Mouse (Mus musculus): ENCODE results near the gene Rnf11. TPM values are rescaled to one million over a fixed set of nuclear protein-coding genes. Genes with fewer than 3 reads are reported as not detected.

Gene Rnf11
- polyA plus RNA-seq, 1 experiment = 135 TPM

DNA sequence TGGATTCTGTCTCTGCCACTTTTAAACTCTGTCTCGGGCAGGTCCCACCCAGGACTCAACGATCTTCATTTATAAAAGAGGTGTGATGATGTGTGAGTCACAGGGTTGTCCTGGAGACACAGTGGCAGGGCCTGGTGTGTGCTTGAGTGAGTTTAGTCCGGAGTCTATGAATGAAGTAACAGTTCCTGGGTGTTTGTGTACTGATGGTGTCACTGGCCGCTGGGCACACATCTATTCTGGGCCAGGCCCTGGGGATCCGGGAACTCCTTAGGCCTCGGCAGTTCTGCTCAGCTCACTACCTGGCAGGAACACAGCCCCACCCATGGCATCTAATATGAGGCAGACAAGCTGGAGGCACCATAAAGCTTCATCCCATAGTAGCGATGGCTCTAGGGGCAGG lies 62.9 kb downstream of the Rnf11 start:
- no peak overlapping the region for H3K4me3 ChIP-seq (ENCODE audit: insufficient read depth, low read length)
- no peaks in the 10 kb centered on the region for H3K4me1 ChIP-seq (ENCODE audit: control insufficient read depth, insufficient read depth, low read length)
- no peak overlapping the region for H3K27ac ChIP-seq (ENCODE audit: insufficient read depth, low read length)
- TF ChIP-seq POLR2A (IDR thresholded peaks at IDR 0.05; ENCODE audit: low read depth, low read length) (no peak), CTCF (IDR thresholded peaks at IDR 0.05; ENCODE audit: borderline replicate concordance, insufficient read depth, low read length) (no peak)

DNA sequence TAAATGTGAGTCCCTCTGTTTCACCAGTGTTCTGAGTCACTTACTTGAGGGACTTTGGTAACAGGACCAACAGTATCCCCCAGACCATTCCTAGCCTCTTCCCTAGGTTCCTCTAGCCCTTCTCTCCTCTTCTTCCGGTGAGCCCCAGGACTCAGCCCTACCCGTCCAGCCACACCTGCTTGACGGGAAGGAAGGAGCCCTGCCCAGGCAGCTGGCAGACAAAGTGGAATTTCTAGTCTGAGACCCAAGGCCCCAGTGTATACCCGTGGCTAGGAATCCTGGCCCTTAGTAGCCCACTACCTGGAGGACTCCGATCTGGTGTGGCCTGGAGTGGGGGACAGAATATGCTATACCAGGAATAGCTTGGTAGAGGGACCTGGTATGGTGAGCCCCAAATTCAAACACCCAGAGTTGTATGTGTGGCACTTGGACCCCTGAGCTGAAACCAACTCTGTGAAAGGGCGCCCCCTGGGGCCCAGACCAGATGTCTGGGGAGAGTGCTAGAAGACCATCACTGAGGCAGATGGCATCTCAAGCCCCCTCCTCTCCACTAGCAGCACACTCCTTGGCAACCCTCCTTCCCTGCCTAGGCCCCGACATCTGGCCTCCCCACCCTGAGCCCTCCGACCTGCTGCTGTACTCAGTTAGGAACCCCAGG lies 64.3 kb downstream of the Rnf11 start:
- TF ChIP-seq POLR2A (IDR thresholded peaks at IDR 0.05; ENCODE audit: low read depth, low read length) (no peak), CTCF (IDR thresholded peaks at IDR 0.05; ENCODE audit: borderline replicate concordance, insufficient read depth, low read length) (no peak)
- H3K4me3 ChIP-seq (ENCODE audit: insufficient read depth, low read length) = no peak overlapping the region
- no peak overlapping the region for H3K27ac ChIP-seq (ENCODE audit: insufficient read depth, low read length)
- no peaks in the 10 kb centered on the region for H3K4me1 ChIP-seq (ENCODE audit: control insufficient read depth, insufficient read depth, low read length)

DNA sequence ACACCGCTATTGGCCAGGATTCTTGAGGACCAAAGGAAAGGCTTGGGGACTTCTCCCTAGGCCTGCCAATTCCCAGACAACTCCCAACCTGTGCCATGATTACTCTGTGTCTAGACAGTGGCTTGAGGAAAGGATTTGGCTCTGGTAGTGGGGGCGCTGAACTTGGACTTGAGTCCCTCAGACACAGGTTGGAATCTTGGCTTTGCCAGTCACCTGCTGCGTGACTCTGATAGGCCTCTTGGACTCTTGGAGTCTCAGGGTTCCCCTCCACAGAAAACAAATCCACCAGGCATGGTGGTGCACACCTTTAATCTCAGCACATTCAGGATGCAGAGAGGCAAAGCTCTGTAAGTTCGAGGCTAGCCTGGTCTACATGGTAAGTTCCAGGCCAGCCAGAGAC lies 65.0 kb downstream of the Rnf11 start:
- TF ChIP-seq POLR2A (IDR thresholded peaks at IDR 0.05; ENCODE audit: low read depth, low read length) = no peak
- no peak for TF ChIP-seq CTCF (IDR thresholded peaks at IDR 0.05; ENCODE audit: borderline replicate concordance, insufficient read depth, low read length)

DNA sequence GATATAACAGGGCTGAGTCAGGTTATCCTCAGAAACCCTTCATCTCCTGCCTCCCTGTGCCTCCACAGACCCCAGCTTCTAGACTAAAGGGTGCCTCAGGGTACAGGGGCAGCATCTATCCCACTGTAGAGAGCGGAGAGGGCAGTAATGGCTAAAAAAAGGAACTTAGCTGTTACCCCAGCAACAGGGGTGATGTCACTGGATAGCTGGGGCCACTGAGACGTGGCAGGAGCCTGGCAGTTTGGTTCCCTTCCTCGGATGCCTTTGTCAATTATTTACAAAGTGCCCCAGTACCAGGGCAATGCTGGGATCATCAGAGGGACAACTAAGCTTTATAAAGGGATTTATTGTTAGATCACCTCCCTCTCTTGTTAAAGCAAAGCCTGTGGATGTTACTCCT lies 65.5 kb downstream of the Rnf11 start:
- Histone ChIP-seq H3K27ac (ENCODE audit: insufficient read depth, low read length) (no peak overlapping the region), H3K4me3 (ENCODE audit: insufficient read depth, low read length) (no peak overlapping the region), H3K4me1 (ENCODE audit: control insufficient read depth, insufficient read depth, low read length) (no peaks in the 10 kb centered on the region)
- TF ChIP-seq CTCF (IDR thresholded peaks at IDR 0.05; ENCODE audit: borderline replicate concordance, insufficient read depth, low read length) (no peak), POLR2A (IDR thresholded peaks at IDR 0.05; ENCODE audit: low read depth, low read length) (no peak)

More for the DNA sequence above, 65.0 kb downstream of the Rnf11 start:
- no peak overlapping the region for H3K27ac ChIP-seq (ENCODE audit: insufficient read depth, low read length)
- no peak overlapping the region for H3K4me3 ChIP-seq (ENCODE audit: insufficient read depth, low read length)
- no peaks in the 10 kb centered on the region for H3K4me1 ChIP-seq (ENCODE audit: control insufficient read depth, insufficient read depth, low read length)

DNA sequence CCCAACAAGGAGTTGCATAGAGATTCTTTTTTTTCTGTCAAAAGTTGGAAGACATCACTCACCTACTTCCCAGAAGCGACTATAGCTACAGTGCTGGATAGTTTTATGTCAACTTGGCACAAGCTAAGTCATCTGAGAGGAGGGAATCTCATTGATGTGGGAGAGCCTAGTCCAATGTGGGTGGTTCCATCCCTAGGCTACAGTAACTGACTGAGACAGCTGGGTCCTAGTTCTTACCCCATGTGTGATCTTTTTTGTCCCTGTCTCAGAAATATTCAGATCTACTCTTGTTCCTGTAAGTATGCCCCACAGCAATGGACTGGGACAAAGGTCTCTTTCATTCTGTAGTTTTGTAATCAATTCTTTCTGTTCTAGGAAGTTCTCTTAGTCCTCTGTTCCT lies 66.5 kb downstream of the Rnf11 start:
- TF ChIP-seq CTCF (IDR thresholded peaks at IDR 0.05; ENCODE audit: borderline replicate concordance, insufficient read depth, low read length) (no peak), POLR2A (IDR thresholded peaks at IDR 0.05; ENCODE audit: low read depth, low read length) (no peak)
- no peak overlapping the region for H3K27ac ChIP-seq (ENCODE audit: insufficient read depth, low read length)
- H3K4me3 ChIP-seq (ENCODE audit: insufficient read depth, low read length) = no peak overlapping the region
- H3K4me1 ChIP-seq (ENCODE audit: control insufficient read depth, insufficient read depth, low read length) = no peaks in the 10 kb centered on the region

DNA sequence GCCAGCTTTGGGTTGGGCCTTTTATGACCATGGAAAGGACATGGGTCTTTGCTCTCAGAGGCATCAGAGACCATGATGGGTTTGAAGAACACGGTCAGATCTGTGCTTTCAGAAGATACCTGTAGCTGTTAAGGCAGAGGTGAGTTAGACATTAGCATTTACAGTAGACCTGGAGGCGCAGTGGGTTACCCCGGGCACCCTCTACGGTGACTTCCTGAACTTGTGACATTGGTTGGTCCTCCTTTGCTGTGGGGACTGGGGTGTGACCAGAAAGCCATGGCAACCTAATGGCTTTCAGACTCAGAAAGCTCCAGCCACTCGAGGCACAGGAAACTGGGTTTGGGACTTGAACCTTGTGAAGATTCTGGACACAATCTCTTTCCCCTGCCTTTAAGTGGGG lies 72.3 kb downstream of the Rnf11 start:
- TF ChIP-seq CTCF (IDR thresholded peaks at IDR 0.05; ENCODE audit: borderline replicate concordance, insufficient read depth, low read length) (no peak), POLR2A (IDR thresholded peaks at IDR 0.05; ENCODE audit: low read depth, low read length) (no peak)
- Histone ChIP-seq H3K27ac (ENCODE audit: insufficient read depth, low read length) (no peak overlapping the region), H3K4me1 (ENCODE audit: control insufficient read depth, insufficient read depth, low read length) (no peaks in the 10 kb centered on the region), H3K4me3 (ENCODE audit: insufficient read depth, low read length) (no peak overlapping the region)

DNA sequence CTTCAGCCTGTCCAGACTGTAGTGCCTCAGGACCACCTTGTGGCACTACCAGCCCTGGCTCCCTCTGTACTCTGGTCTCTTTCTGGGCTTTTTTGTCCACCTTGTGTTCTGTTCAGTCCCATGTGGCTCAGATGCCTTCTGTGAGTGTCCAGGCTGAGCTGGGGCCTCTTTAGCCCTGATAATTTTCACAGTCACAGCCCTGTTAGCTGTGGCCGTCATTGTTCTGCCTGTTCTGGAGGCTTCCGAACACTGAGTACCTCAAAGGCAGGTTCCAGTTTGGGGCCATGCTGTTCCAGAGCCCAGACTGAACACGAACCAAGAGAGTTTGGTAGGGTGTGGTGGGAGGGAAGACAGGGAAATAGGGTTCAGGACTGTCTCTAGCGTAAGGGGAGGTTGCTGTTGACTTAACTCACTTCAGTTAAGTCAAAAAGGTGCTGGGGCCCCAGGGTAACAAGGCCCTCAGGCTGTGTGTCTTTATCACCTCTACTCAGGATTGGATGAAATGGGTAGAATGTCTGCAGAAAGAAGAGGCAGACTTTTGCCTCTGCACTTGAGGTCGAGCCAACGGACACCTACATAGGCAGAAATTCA lies 73.1 kb downstream of the Rnf11 start:
- Histone ChIP-seq H3K4me1 (ENCODE audit: control insufficient read depth, insufficient read depth, low read length) (no peaks in the 10 kb centered on the region), H3K4me3 (ENCODE audit: insufficient read depth, low read length) (no peak overlapping the region), H3K27ac (ENCODE audit: insufficient read depth, low read length) (no peak overlapping the region)
- TF ChIP-seq POLR2A (IDR thresholded peaks at IDR 0.05; ENCODE audit: low read depth, low read length) (no peak), CTCF (IDR thresholded peaks at IDR 0.05; ENCODE audit: borderline replicate concordance, insufficient read depth, low read length) (no peak)

DNA sequence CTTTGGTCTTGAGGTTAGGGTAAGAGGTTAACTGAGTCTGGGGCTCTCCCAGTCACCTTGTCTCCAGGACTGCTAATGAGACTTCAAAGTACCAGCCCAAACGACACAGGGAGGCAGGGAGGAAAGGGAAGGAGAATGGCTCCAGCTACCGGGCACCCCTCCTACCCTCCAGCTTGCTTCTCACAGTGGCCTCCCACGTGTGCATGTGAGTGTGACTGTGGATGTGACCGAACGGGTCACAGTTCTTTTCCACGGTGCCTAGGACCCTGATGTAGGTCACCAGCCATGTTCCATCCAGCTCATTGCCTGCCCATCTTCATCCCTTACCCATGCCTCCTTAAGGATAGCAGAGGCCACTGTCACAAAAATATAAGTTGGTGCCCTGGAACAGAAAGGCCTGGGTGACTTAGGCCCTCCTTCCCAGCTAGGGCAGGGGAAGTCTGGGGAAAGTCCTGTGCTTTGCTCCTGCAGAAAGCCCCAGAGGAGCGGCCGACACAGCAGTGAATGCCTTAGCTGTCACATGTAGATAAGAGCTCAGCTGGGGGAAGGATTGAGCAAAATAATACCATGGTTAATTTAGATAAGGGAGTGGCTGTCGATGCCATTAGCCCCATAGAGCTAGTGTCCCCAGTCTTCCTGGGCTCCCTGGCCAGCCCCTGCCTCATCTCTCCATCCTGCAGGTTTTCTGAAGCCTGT lies 73.7 kb downstream of the Rnf11 start:
- peaks cover 5% of the 10 kb centered on the region; the same call in 1 of the 2 replicates for H3K4me1 ChIP-seq (ENCODE audit: control insufficient read depth, insufficient read depth, low read length)

DNA sequence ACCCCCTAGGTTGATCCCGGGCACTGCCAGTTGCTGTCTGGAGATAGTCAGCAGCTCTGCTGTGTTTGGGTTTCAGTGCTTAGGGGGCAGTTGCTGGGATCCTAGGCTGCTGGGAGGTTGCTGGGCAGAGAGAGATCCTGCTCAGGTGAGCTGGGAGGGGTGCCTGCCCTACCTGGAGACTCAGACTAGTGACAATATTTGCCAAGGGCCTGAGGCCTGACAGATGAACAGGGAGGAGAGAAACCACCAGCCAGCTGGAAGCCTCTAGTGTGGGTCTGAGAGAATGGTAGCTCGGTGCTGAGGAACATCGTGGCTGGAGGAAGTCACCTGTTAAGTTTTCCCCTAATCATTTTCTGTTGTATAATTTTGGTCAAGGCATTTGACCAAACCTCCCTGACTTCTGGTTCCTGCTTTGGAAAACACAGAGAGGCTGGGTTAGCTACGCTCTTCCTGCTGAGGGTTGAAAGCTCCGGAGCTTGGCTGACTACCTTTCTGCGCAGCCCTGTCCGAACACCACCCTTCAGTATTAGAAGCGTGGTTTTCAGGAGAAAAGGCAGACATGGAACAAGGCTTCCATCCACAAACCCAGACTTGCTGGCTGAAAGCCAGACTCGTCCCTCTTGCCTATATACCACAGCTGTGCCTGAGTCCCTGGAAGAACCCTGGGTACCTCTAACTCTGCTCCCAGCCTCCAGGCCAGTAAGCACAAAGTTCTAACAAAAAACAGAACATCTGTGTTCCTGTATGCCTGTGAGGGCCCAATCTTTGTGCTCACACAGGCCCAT lies 76.6 kb downstream of the Rnf11 start:
- Histone ChIP-seq H3K27ac (ENCODE audit: insufficient read depth, low read length) (no peak overlapping the region), H3K4me1 (ENCODE audit: control insufficient read depth, insufficient read depth, low read length) (peaks cover 5% of the 10 kb centered on the region; the same call in 1 of the 2 replicates), H3K4me3 (ENCODE audit: insufficient read depth, low read length) (no peak overlapping the region)
- TF ChIP-seq POLR2A (IDR thresholded peaks at IDR 0.05; ENCODE audit: low read depth, low read length) (no peak), CTCF (IDR thresholded peaks at IDR 0.05; ENCODE audit: borderline replicate concordance, insufficient read depth, low read length) (no peak)

More for the DNA sequence above, 73.7 kb downstream of the Rnf11 start:
- H3K4me3 ChIP-seq (ENCODE audit: insufficient read depth, low read length) = no peak overlapping the region
- no peak for TF ChIP-seq CTCF (IDR thresholded peaks at IDR 0.05; ENCODE audit: borderline replicate concordance, insufficient read depth, low read length)
- TF ChIP-seq POLR2A (IDR thresholded peaks at IDR 0.05; ENCODE audit: low read depth, low read length) = no peak
- H3K27ac ChIP-seq (ENCODE audit: insufficient read depth, low read length) = no peak overlapping the region

All from embryonic fibroblast, embryonic 13.5 days (primary cell).